Mouse (Mus musculus) heart, adult 2 months (tissue): Measurements from ENCODE around the gene Lman2. TPM values are rescaled to one million over a fixed set of nuclear protein-coding genes. Genes with fewer than 3 reads are reported as not detected.

Experiments used
- DNase-seq, 2 experiments: peaks; one replicate each; pipeline ENCODE4 v3.0.0; 2021
- H3K27ac ChIP-seq: fragments of 200-600 bp; 2 replicates; pipeline ENCODE4 v1.8.1; 2022
- H3K27me3 ChIP-seq: fragments of 200-500 bp; 2 replicates; pipeline ENCODE4 v1.6.1; 2012; ENCODE audit warnings: mild to moderate bottlenecking, low read length, inconsistent platforms, mixed read lengths; ENCODE audit not compliant: control insufficient read depth, insufficient read depth
- H3K36me3 ChIP-seq: fragments of 200-500 bp; 2 replicates; pipeline ENCODE4 v1.6.1; 2012; ENCODE audit warnings: low read length, inconsistent platforms; ENCODE audit not compliant: control insufficient read depth, insufficient read depth
- H3K4me1 ChIP-seq: fragments of 200-500 bp; 2 replicates; pipeline ENCODE4 v1.6.1; 2011; ENCODE audit warnings: low read length; ENCODE audit not compliant: control insufficient read depth, insufficient read depth
- H3K4me3 ChIP-seq: fragments of 200-600 bp; 2 replicates; pipeline ENCODE4 v1.8.1; 2022
- H3K79me2 ChIP-seq: fragments of 200-500 bp; replicated peaks from 2 replicates; pipeline ENCODE4 v1.6.1; 2012; ENCODE audit warnings: mild to moderate bottlenecking, inconsistent platforms, low read length, moderate library complexity, mixed read lengths; ENCODE audit not compliant: control insufficient read depth, insufficient read depth
- H3K9ac ChIP-seq: fragments of 200-500 bp; 2 replicates; pipeline ENCODE4 v1.6.1; 2012; ENCODE audit warnings: low read depth, mild to moderate bottlenecking, control low read depth, inconsistent platforms, low read length, mixed read lengths
- CTCF ChIP-seq: fragments of 200-600 bp; IDR thresholded peaks from 2 replicates; pipeline ENCODE4 v1.8.1; 2022; ENCODE audit warnings: antibody characterized with exemption, mild to moderate bottlenecking, moderate library complexity
- EP300 ChIP-seq: fragments of 200-500 bp; IDR thresholded peaks from 2 replicates; pipeline ENCODE4 v1.6.1; 2011; ENCODE audit warnings: low read depth, low read length, control low read depth; ENCODE audit not compliant: insufficient read depth
- POLR2A ChIP-seq: fragments of 200-500 bp; IDR thresholded peaks from 2 replicates; pipeline ENCODE4 v1.6.1; 2011; ENCODE audit warnings: mild to moderate bottlenecking, low read depth, low read length, control low read depth; ENCODE audit not compliant: insufficient read depth
- WGBS: fragments of 180-500 bp; shearing (Covaris S2); methylation state at CpG from one replicate; pipeline ENCODE4 v1.1.7; 2018; 5-methylcytosine and 5-hydroxymethylcytosine counted together
- intact Hi-C: fragments of 180-260 bp; cut with DNase I; formaldehyde crosslinking; loops from one replicate; pipeline ENCODE4 v1.15.1; 2025
- polyA plus RNA-seq: library from polyadenylated mRNA; depleted of rRNA; stranded (reverse); fragments of >200 nt; gene quantifications from 2 replicates; pipeline ENCODE4 v1.2.3, GENCODE M21; 2012
- total RNA-seq, 2 experiments: library from RNA; stranded (reverse); gene quantifications; 2 replicates each; pipeline ENCODE4 v1.2.3; 2021

Lman2 gene
- total and polyA plus RNA-seq, 3 experiments, result 50.5 to 52.6 (median 52.2) TPM

DNA sequence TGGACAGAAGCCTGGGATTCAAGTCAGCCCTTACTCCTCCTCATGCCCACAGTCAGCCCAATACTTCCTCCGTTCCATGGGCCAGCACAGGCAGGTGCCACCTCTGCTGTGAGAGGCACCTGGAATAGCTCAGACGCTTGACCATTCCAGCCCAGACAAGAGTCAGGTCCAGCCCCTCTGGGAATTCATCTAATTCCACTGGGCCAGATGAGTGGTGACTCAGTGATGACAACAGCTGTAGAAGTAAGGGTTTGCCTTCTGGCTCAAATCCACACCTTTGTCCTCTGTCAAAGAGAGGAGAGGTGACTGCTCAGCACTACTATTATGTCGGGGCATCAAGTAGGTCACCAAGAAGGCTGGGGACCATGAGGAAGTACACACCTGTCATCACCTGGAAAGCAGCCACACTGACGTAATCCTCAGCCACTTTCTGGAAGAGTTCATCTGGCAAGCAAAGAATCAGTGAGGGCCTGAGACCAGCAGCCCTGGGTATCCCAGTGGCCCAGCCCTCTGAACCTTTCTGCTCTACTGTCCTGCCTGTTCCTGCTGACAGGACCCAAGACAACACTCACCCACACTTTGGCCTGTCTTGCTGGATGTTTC is 42.6 kb downstream of the Lman2 start, which contains the start of gene Prelid1:
Gene Prelid1 (plus strand): TSS at position 570 of the 603 bp plus-strand sequence.
- H3K4me3 ChIP-seq, result peak within 1 kb of the TSS; percentile 84
- TF ChIP-seq POLR2A (no peak), EP300 (no peak), CTCF (no peak)
- H3K9ac ChIP-seq, result peak within 1 kb of the TSS; percentile 90
- 42% methylated on average over 4 of the region's 4 CpGs for WGBS
- H3K79me2 ChIP-seq, result peaks cover 3% of the 10 kb centered on the region; the same call in 1 of the 2 replicates
- intact Hi-C loops, result loop anchor here (5.0 to 10.0 kb wide), 3 partner anchors 108 to 215 kb away; partner anchors contain the start of genes Uimc1 and Zfp346
- H3K36me3 ChIP-seq, result no peaks in the 10 kb centered on the region
- no peak for DNase-seq
- peaks cover 3% of the 10 kb centered on the region for H3K4me1 ChIP-seq
- H3K27me3 ChIP-seq, result no peaks in the 10 kb centered on the region
- peak within 1 kb of the TSS; percentile 85 for H3K27ac ChIP-seq

DNA sequence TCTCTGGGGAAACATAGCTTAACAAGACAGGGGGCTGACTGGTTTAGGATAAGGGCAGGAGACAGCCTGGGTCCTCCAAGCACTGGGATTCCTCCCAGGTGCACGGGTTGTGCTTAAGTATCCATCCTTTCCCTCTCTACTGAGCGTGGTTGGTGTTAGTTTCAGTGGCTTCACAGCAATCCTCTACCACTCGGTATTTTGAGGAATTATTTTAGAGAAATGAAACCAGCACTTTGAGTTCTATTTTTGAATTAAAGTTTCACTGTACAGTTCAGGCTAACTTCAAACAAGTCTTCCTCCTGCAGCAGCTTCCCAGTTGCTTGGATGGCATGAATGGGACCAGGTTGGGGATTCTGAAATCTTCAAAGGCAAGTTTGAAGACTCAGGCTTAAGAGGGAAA is 44.2 kb downstream of the Lman2 start:
- WGBS, result 68% methylated on average over 3 of the region's 3 CpGs
- Histone ChIP-seq H3K79me2 (peaks cover 3% of the 10 kb centered on the region), H3K36me3 (peaks cover 4% of the 10 kb centered on the region), H3K27ac (no peak overlapping the region), H3K4me3 (no peak overlapping the region), H3K27me3 (no peaks in the 10 kb centered on the region), H3K4me1 (peaks cover 3% of the 10 kb centered on the region), H3K9ac (no peak overlapping the region)
- no peak for DNase-seq
- intact Hi-C loops, result no loop called here
- TF ChIP-seq POLR2A (no peak), CTCF (no peak), EP300 (no peak)

DNA sequence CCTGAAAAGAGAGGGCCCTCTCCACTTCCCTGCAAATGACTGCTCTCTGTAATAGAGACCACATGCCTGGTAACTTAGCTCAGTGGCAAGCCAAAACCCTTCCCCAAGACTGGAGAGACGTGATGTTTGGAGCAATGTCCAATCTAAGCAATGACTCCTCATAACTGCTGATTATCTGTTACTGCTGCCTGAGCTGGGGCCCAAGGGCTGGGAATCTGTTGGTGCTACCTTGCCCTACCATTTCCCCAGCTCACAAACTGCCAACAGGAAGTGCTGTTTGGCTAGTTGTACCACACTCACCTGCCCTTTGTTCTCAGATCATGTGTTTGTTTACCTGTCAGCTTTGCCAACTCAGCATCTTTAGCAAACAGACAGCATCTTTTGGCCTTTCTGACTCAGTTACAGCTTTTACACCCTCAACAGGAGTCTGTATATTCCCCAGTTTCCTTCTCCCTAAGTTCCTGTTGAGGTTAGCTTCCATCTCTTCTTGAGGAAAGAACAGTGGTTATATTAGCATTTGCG is 47.6 kb downstream of the Lman2 start:
- Histone ChIP-seq H3K4me1 (no peaks in the 10 kb centered on the region), H3K27ac (no peak overlapping the region), H3K27me3 (no peaks in the 10 kb centered on the region), H3K36me3 (peaks cover 4% of the 10 kb centered on the region), H3K79me2 (no peaks in the 10 kb centered on the region; the same call in 1 of the 2 replicates), H3K9ac (no peak overlapping the region), H3K4me3 (no peak overlapping the region)
- TF ChIP-seq POLR2A (no peak), EP300 (no peak), CTCF (no peak)
- 83% methylated on average over 2 of the region's 2 CpGs for WGBS
- intact Hi-C loops, result no loop called here
- no peak for DNase-seq

DNA sequence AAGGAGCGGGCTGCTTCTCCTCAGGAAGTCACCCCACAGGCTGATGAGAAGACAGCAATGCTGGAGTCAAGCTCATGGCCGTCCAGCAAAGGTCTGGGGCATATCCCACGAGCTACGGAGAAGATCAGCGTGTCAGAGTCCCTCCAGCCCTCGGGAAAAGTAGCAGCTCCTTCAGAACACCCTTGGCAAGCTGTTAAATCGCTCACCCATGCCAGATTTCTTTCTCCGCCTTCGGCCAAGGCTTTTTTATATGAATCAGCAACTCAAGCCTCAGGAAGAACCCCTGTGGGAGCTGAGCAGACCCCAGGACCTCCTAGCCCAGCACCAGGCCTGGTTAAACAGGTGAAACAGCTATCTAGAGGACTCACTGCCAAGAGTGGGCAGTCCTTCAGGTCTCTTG is 49.5 kb downstream of the Lman2 start:
- 65% methylated on average over 9 of the region's 9 CpGs for WGBS
- intact Hi-C loops, result no loop called here
- no peaks in the 10 kb centered on the region; the same call in 1 of the 2 replicates for H3K79me2 ChIP-seq
- H3K36me3 ChIP-seq, result peaks cover 4% of the 10 kb centered on the region
- DNase-seq, result no peak
- no peak for TF ChIP-seq CTCF
- no peak for TF ChIP-seq EP300
- TF ChIP-seq POLR2A, result no peak
- no peak overlapping the region for H3K4me3 ChIP-seq
- no peaks in the 10 kb centered on the region for H3K27me3 ChIP-seq
- no peak overlapping the region for H3K27ac ChIP-seq
- H3K9ac ChIP-seq, result no peak overlapping the region
- no peaks in the 10 kb centered on the region for H3K4me1 ChIP-seq

DNA sequence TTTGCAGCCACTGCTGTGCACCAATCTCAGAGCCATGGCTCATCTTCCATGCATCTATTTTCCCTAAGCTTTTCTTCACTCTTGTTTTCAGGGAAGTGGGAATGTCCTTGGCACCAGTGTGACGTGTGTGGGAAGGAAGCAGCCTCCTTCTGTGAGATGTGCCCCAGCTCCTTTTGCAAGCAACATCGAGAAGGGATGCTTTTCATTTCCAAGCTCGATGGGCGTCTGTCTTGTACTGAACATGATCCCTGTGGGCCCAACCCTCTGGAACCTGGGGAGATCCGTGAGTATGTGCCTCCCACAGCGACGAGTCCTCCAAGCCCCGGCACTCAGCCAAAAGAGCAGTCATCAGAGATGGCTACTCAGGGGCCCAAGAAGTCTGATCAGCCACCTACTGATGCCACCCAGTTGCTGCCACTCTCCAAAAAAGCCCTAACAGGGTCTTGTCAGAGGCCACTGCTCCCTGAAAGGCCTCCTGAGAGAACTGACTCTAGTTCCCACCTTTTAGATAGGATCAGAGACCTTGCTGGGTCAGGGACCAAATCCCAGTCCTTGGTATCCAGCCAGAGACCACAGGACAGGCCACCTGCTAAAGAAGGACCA is 50.5 kb downstream of the Lman2 start:
- Histone ChIP-seq H3K27me3 (no peaks in the 10 kb centered on the region), H3K4me3 (no peak overlapping the region), H3K9ac (no peak overlapping the region), H3K36me3 (peaks cover 9% of the 10 kb centered on the region), H3K4me1 (no peaks in the 10 kb centered on the region), H3K27ac (no peak overlapping the region), H3K79me2 (no peaks in the 10 kb centered on the region; the same call in 1 of the 2 replicates)
- intact Hi-C loops, result no loop called here
- DNase-seq, result no peak
- TF ChIP-seq POLR2A (no peak), EP300 (no peak), CTCF (no peak)
- WGBS, result 77% methylated on average over 8 of the region's 8 CpGs

DNA sequence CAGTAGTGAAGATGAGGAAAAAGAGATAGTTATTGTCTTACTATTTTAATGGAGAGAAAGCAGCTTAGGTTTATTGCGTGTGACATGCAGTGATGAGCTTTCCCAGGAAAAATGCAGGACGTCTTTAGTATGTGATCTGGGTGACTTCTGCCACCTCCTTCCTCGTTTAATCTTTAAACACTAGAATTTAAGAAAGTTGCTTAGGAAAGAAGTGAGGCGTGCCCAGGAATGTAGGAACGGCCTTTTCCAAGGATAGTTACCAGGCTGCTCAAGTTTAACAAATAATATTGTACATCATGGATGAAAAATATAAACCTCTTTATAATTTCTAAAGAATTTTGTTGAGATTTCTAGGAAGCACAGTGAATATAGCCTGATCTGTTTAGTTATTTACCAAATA is 61.7 kb downstream of the Lman2 start:
- no peak overlapping the region for H3K27ac ChIP-seq
- no peaks in the 10 kb centered on the region for H3K79me2 ChIP-seq
- peaks cover 5% of the 10 kb centered on the region for H3K36me3 ChIP-seq
- DNase-seq, result no peak
- no peak overlapping the region for H3K9ac ChIP-seq
- no peaks in the 10 kb centered on the region for H3K4me1 ChIP-seq
- H3K4me3 ChIP-seq, result no peak overlapping the region
- WGBS, result 82% methylated on average over 5 of the region's 5 CpGs
- H3K27me3 ChIP-seq, result no peaks in the 10 kb centered on the region
- intact Hi-C loops, result no loop called here
- TF ChIP-seq EP300, result no peak
- no peak for TF ChIP-seq POLR2A
- no peak for TF ChIP-seq CTCF
